Mouse (Mus musculus): ENCODE data around the gene Fam174b. TPM values are rescaled to one million over a fixed set of nuclear protein-coding genes. Genes with fewer than 3 reads are reported as not detected.

Fam174b gene
- total RNA-seq, 2 experiments from 2014 or later: 14.2 to 20.3 TPM

GRCm38 (mm10) chr7:73811439-73811838 is 71.3 kb downstream of the Fam174b start:
- no peak for DNase-seq (ENCODE audit: low spot score in 2 of 2)

GRCm38 (mm10) chr7:73812176-73812575 is 72.1 kb downstream of the Fam174b start:
- no peak for DNase-seq (ENCODE audit: low spot score in 2 of 2)

GRCm38 (mm10) chr7:73813887-73814286 is 73.8 kb downstream of the Fam174b start:
- DNase-seq (ENCODE audit: low spot score in 2 of 2): no peak

GRCm38 (mm10) chr7:73814454-73814853 is 74.4 kb downstream of the Fam174b start:
- DNase-seq (ENCODE audit: low spot score in 2 of 2): no peak

- DNase-seq (ENCODE audit: low spot score in 2 of 2): no peak
Observed at GRCm38 (mm10) chr7:73816255-73816996, 76.3 kb downstream of the Fam174b start.

- DNase-seq (ENCODE audit: low spot score in 2 of 2): no peak
Observed at GRCm38 (mm10) chr7:73819366-73819765, 79.3 kb downstream of the Fam174b start.

Small RNAs within 50 kb of the gene (microRNA-seq; reads per million reads assigned to microRNA genes)
- not detected for gene Mir7234

Other genes with a start within 250 kb of the Fam174b start
- gene Chd2, start 198.5 kb upstream of the Fam174b start, total RNA-seq (2021): 10 to 100 TPM; 63.5 to 69.1 TPM